ENCODE assay signal across 7 mouse cellular contexts in the genomic region with DNA sequence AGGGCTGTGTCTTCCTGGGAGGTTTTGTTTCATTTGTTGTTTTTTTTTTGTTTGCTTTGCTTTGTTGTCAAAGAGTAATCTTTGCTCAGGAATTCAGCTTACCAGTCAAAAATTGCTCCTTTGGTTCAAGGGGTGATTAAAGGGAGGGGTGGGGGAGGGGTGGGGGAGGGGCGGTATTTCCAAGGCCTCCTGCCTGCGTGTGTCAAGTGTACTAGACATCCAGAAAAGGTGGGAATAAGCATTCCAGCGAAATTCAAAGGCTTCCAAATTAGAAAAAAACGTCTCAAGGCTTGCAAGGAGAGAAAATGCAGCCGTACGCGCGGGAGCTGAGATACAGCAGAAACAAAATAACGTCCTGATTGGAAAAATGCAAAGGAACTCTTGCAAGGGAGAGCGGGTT. TPM values are rescaled to one million over a fixed set of nuclear protein-coding genes. Genes with fewer than 3 reads are reported as not detected.
DNase-seq lines count a peak whose midpoint lies in the region; ATAC-seq and TF ChIP-seq lines count a peak whose summit lies in the region.

No protein-coding gene starts in this region.

- H3K9me3 ChIP-seq in lung, embryonic 14.5 days (ENCODE audit: low read depth, low read length): no peaks in the 10 kb centered on the region
- H3K9me3 ChIP-seq in forebrain, embryonic 11.5 days (ENCODE audit: control insufficient read depth, low read length): no peaks in the 10 kb centered on the region
- no peaks in the 10 kb centered on the region for H3K9me3 ChIP-seq in intestine, embryonic 15.5 days

- peaks cover 19% of the 10 kb centered on the region for H3K4me1 ChIP-seq in lung, embryonic 14.5 days (ENCODE audit: insufficient read depth)
- H3K4me1 ChIP-seq in forebrain, embryonic 11.5 days (replicated peaks; ENCODE audit: control insufficient read depth, insufficient read depth, low read length): peaks cover 5% of the 10 kb centered on the region; the same call in 1 of the 2 replicates
- peaks cover 6% of the 10 kb centered on the region; the same call in 1 of the 2 replicates for H3K4me1 ChIP-seq in intestine, embryonic 15.5 days (replicated peaks)
- H3K4me1 ChIP-seq in small intestine, adult 2 months (ENCODE audit: control insufficient read depth, insufficient read depth, insufficient read length, low read length): no peaks in the 10 kb centered on the region; the same call in 1 of the 2 replicates

- H3K27ac ChIP-seq in lung, embryonic 14.5 days (ENCODE audit: low read depth): peak overlapping the region; percentile 92
- peak overlapping the region; percentile 84 for H3K27ac ChIP-seq in forebrain, embryonic 11.5 days (ENCODE audit: low read depth, low read length)
- peak overlapping the region; percentile 44 for H3K27ac ChIP-seq in intestine, embryonic 15.5 days
- H3K27ac ChIP-seq in small intestine, adult 2 months (ENCODE audit: insufficient read depth, low read depth, low read length): no peak overlapping the region

- ATAC-seq in lung, embryonic 14.5 days (ENCODE audit: insufficient read depth): peak; percentile 18; the same call in 1 of the 2 replicates
- ATAC-seq in forebrain, embryonic 11.5 days (replicated peaks; ENCODE audit: low FRiP score): no peak; the same call in 1 of the 2 replicates
- ATAC-seq in intestine, embryonic 15.5 days: no peak

- H3K27me3 ChIP-seq in lung, embryonic 14.5 days (ENCODE audit: insufficient read depth, low read length): no peaks in the 10 kb centered on the region
- no peaks in the 10 kb centered on the region for H3K27me3 ChIP-seq in forebrain, embryonic 11.5 days (ENCODE audit: control insufficient read depth, insufficient read depth, low read length)
- no peaks in the 10 kb centered on the region for H3K27me3 ChIP-seq in intestine, embryonic 15.5 days (replicated peaks)
- H3K27me3 ChIP-seq in small intestine, adult 2 months (ENCODE audit: control insufficient read depth, insufficient read depth, low read length): no peaks in the 10 kb centered on the region

- TF ChIP-seq POLR2A in small intestine, adult 2 months (IDR thresholded peaks at IDR 0.05; ENCODE audit: low read depth, low read length): no peak

- TF ChIP-seq CTCF in lung, embryonic 14.5 days (IDR thresholded peaks at IDR 0.05; ENCODE audit: low read depth): no peak
- no peak for TF ChIP-seq CTCF in small intestine, adult 2 months (IDR thresholded peaks at IDR 0.05; ENCODE audit: extremely low read depth, insufficient read length, insufficient replicate concordance, low read depth, low read length)

- H3K36me3 ChIP-seq in lung, embryonic 14.5 days (ENCODE audit: insufficient read depth): no peaks in the 10 kb centered on the region
- no peaks in the 10 kb centered on the region for H3K36me3 ChIP-seq in forebrain, embryonic 11.5 days (ENCODE audit: control insufficient read depth, insufficient read depth, low read length)
- no peaks in the 10 kb centered on the region for H3K36me3 ChIP-seq in intestine, embryonic 15.5 days
- no peaks in the 10 kb centered on the region for H3K36me3 ChIP-seq in small intestine, adult 2 months (ENCODE audit: control insufficient read depth, insufficient read depth, low read length)

- DNase-seq in lung, embryonic 14.5 days: no peak
- DNase-seq in lung, postnatal 4 days: no peak
- DNase-seq in forebrain, embryonic 11.5 days (ENCODE audit: low spot score): no peak
- no peak for DNase-seq in adrenal gland, adult 18-20 months (ENCODE audit: low spot score in 2 of 2)
- DNase-seq in kidney, adult 9 months: no peak

- WGBS in lung, embryonic 14.5 days: 12% methylated on average over 10 of the region's 10 CpGs
- 21% methylated on average over 10 of the region's 10 CpGs for WGBS in forebrain, embryonic 11.5 days
- 38% methylated on average over 10 of the region's 10 CpGs for WGBS in intestine, embryonic 15.5 days
- WGBS in small intestine, adult 2 months: 50% methylated on average over 10 of the region's 10 CpGs

- peak overlapping the region; percentile 36 for H3K9ac ChIP-seq in lung, embryonic 14.5 days
- H3K9ac ChIP-seq in forebrain, embryonic 11.5 days (ENCODE audit: low read length): peak overlapping the region; percentile 52
- no peak overlapping the region for H3K9ac ChIP-seq in intestine, embryonic 15.5 days

- H3K4me3 ChIP-seq in lung, embryonic 14.5 days (ENCODE audit: low read depth, low read length): peak overlapping the region; percentile 14; the same call in 1 of the 2 replicates
- no peak overlapping the region for H3K4me3 ChIP-seq in forebrain, embryonic 11.5 days (ENCODE audit: low read depth, low read length)
- H3K4me3 ChIP-seq in intestine, embryonic 15.5 days (replicated peaks): no peak overlapping the region
- peak overlapping the region; percentile 8; the same call in 1 of the 2 replicates for H3K4me3 ChIP-seq in small intestine, adult 2 months (ENCODE audit: low read depth, low read length)

- peak overlapping the region; percentile 55 for H3K4me2 ChIP-seq in lung, embryonic 14.5 days
- peak overlapping the region; percentile 40; the same call in 1 of the 2 replicates for H3K4me2 ChIP-seq in forebrain, embryonic 11.5 days (ENCODE audit: low read depth, low read length, severe bottlenecking)
- H3K4me2 ChIP-seq in intestine, embryonic 15.5 days (replicated peaks): peak overlapping the region; percentile 36

RNA-seq across cellular contexts. Expression of gene Cd180, which starts 5.0 kb away (rescaled TPM):
- polyA plus RNA-seq in lung, embryonic 14.5 days (2014; fragmentation: Nextera tagmentation; extraction: Ambion mirVana): 0.64 and 0.84 TPM in 2 replicates
- polyA plus RNA-seq in forebrain, embryonic 11.5 days (2014; fragmentation: Nextera tagmentation; extraction: Ambion mirVana): 0.41 and 0.60 TPM in 2 replicates
- 0.49 and 0.66 TPM in 2 replicates for polyA plus RNA-seq in intestine, embryonic 15.5 days (2015; fragmentation: Nextera tagmentation; extraction: Ambion mirVana)
- polyA plus RNA-seq in small intestine, adult 2 months (2012; rRNA removed): 0.28 and 0.76 TPM in 2 replicates
- total RNA-seq in adrenal gland, adult 18-20 months (2021): 1 to 10 TPM in 1 of 2 experiments, under 1 TPM in 1; 0.93 to 3.2 TPM

Comparison
In these comparisons a context has a peak if more than half of its experiments do, and no peak if none do; other contexts are left out.
1. H3K4me3 ChIP-seq: peak in lung, embryonic 14.5 days (single experiment) and small intestine, adult 2 months (single experiment); none in forebrain, embryonic 11.5 days (single experiment) and intestine, embryonic 15.5 days (single experiment).
2. Peak in every context shown above with its lines, with median percentiles within 50 percentile points of each other: H3K4me2 ChIP-seq.